Mouse (Mus musculus): ENCODE measurements around the gene 4930583I09Rik.

4930583I09Rik gene

DNA sequence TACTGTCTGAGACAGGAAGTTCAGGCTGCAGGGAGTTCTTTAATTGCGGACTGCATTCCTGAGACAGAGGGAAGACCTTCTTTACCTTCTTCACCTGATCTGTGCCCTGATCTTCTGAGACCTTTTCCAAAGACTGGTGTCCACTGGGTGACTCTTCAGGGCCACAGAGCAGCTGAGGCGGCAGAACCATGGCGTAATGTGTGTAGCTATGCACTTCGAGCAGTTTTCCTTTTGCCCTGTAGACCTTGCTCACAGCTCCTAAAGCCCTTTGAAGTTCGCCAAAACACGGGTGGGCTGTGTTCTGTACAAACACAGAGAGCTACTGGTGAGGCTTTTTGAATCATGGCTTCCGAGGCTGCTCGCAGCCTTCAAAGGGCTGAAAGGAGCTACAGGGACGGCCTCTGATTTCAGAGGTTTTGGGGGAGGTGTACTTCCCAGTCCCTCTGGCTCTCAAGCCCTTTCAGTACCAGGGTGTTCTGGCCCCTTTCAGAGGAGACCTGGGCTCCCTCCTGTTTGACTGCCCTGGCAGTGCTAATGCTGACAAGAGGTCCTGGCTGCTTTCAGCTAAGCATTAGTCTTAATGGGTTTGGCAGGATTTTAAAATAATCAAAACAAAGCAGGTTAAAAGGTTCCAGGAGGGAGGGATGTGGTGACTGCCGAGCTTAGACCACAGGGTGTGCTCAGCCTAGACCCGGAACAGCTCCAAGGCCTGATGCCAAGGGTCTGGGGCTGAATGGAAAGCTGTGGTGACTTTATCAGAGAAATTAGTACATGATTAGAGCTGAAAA is 33.5 kb downstream of the 4930583I09Rik start:
- no peak for DNase-seq (ENCODE audit: low read depth in 2 of 2, low spot score in 2 of 2)

DNA sequence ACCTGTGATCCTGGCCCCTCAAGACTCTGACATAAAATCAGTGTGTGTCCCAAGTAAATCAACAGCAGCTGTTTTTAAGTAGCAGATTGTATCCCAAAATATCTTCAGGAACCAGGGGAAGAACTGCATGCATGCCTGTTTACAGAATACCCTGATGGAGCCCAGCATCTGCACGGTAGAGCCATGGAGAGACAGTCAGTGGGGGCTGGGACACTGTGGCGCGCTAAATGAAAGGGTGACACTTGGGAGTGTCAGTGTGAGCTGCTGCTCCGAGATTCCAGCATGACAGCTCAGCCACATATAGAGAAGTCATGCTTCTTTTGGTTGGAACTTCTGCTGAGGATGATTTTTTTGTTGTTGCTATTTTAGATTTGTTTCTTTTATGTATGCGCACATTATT is 43.2 kb downstream of the 4930583I09Rik start:
- DNase-seq (ENCODE audit: low read depth in 2 of 2, low spot score in 2 of 2), result no peak

DNA sequence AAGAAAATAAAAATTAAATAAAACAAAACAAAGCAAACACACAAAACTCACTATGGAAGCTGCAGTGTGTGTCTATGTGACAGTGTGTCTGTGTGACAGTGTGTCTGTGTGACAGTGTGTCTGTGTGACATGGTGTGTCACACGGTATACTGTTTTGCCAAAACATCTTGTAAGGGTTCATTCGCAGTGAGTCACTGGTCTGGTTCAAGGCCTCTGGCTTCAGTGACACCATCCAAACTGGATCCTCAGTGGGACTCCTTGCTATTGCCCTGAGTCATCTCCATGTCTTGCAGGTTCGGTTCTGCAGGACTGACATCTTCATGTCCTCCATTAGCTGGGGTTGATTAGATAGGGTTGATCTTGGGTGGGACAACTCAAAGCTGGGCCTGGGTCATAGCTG is 43.8 kb downstream of the 4930583I09Rik start:
- no peak for DNase-seq (ENCODE audit: low read depth in 2 of 2, low spot score in 2 of 2)

DNA sequence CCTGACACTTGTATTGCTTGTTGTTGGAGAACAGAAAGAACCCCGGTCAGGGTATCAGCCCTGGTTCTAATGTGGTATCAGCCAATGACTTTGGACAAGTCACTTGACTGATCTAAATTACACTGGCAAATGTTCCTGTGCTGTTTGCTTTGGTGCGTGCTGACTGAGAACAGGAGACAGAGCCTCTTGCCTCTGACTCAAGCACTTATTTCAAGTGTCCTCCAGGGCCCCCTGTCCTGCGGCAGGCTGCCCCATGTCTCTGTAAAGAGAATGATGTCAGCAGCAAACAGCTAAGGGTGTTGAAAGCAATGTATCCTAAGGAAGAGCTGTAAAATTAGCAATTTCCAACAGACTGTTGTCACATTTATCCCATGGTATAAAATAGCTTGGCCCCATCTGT is 46.7 kb downstream of the 4930583I09Rik start:
- no peak for DNase-seq (ENCODE audit: low read depth in 2 of 2, low spot score in 2 of 2)

DNA sequence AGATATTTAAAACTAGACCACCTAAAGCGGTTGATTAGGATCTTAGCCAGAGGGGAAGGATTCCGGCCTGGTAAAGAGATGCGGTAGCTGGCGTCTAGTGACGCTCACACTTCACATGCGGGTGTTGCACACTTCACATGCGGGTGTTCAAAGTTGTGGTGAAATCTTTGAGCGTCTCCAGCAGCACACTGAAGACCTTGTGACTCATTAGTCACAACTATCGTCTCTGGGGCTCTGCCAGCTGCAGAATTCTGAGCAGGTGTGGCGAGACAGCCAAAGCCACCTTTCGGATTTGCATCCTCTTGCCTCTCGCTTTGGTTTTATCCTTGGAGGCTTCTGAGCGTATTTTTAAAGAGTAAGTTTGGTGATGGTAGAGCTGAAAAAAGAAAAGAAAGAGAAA is 47.6 kb downstream of the 4930583I09Rik start:
- DNase-seq (ENCODE audit: low read depth in 2 of 2, low spot score in 2 of 2), result no peak

DNA sequence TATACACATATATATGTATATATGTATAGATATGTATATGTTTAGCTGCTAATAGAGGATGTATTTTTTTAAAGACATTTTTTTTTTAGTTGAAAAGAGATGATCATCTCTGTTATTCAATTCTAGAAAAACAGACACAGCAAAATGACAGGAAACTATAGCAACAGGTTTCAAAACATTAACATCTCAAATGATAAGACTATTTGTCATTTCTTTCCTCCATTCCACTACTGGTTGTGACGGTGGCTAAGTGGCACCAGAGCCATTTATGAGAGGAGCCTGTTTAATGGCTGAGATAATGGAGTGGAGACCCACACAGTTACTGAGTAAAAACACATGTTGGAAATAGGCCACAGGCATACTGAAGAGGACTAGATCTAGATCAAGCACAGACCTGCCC is 49.9 kb downstream of the 4930583I09Rik start:
- DNase-seq (ENCODE audit: low read depth in 2 of 2, low spot score in 2 of 2), result no peak
